Mouse (Mus musculus): ENCODE results near the gene Mier1.

Mier1 gene

GRCm38 (mm10) chr4:103114184-103115111 is at the start of gene Mier1, which contains the start of gene Wdr78:
Gene Mier1, plus strand, starts transcription at chr4:103114390.
Gene Wdr78, minus strand, starts transcription at chr4:103114555.
- peak; percentile 95 for DNase-seq (ENCODE audit: low spot score)

- DNase-seq (ENCODE audit: low spot score): no peak
Observed at GRCm38 (mm10) chr4:103064421-103064820, 49.8 kb upstream of the Mier1 start.

- DNase-seq (ENCODE audit: low spot score): no peak
Observed at GRCm38 (mm10) chr4:103064976-103065375, 49.2 kb upstream of the Mier1 start.

DNA sequence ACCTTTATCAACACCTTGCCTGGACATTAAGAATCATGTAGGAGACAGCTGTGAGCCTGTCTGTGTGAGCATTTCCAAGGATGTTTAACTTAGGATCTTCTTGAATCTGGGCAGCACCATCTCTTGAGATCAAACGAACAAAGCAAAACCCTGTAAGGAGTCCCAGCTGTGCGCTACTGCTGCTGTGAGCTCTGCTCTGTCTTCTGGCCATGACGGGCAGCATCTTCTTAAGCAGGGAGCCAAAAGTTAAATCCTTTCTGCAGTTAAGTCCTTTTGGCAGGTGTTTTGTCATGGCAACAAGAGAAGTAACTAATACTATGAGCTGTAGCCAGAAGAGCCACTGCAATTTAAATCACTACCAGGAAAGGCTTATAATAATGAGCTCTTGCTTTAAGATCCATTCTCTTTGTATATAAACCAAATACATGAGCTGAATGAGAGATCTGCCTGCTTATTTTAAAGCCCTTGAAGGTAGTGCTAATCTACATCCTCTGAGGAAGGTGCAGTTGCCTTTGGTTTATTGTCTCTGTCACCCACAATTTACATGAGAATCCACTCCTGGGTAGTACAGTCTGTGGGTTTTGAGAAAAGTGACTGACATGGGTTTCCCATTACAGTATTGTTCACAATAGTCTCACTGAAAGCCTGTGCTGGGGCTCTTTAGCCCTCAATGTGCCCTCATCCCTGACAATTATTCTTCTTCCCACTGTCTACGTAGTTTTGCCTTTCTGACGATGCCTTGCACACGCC is 46.1 kb upstream of the Mier1 start:
- no peak for DNase-seq (ENCODE audit: low spot score)

GRCm38 (mm10) chr4:103070631-103071030 is 43.6 kb upstream of the Mier1 start:
- no peak for DNase-seq (ENCODE audit: low spot score)

DNA sequence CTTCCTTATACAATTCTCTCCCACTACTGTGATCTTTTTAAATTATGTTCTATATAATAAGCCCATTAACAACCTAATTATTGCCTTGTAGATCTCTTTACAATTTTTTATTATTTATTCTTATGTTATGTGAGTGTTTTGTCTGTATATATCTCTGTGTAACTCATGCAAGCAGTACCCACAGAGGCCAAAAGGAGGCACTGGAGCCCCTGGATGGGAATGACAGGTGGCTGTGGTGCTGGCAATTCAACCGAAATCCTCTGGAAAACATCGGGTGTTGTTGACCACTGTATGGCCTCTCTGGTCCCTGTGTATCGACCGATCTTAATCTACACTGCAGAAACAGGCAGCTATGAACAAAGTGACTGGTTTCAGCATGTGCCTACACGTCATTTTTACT is 29.0 kb upstream of the Mier1 start:
- no peak for DNase-seq (ENCODE audit: low spot score)

DNA sequence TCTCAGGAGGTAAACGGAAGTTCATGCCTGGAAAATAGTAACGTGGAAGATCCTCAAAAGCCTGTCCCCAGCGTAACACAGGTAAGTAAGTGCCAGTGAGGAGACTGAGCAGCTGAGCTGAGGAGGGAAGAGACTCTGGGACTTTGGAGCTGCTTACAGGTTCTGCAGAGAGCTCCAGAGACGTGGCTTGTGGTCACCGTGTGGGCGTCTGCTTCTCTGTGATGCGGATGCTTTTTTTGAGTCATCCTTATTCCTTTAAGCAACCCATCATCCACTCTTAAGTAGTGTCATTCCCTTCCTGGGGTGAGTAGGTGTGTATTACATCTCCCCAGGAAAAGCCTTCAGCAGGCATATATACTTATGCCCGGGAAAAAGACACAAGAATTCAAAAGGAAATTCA is 18.3 kb upstream of the Mier1 start:
- DNase-seq (ENCODE audit: low spot score): no peak

GRCm38 (mm10) chr4:103098532-103098931 is 15.7 kb upstream of the Mier1 start:
- no peak for DNase-seq (ENCODE audit: low spot score)

- DNase-seq (ENCODE audit: low spot score): no peak
Observed at GRCm38 (mm10) chr4:103112651-103113050, 1.5 kb upstream of the Mier1 start.

DNA sequence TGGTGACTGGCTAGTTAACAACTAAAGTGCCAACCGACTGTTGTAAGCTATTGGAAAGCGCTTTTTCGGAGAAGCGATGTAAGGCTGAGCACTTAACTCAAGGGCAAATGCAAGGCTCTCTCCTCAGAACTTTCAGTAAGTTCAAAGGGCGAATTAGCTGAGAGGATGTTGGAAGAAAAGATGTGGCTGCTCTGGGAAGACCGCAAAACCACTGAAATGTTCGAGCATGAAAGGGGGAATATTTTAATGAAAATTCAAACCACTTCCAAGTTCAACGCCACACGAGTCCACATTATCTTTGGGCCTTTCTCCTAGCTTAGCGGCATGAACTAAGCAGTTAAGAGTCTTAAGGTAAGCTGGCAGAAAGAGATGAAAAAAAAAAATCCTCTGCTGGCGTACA is 788 bp upstream of the Mier1 start:
- no peak for DNase-seq (ENCODE audit: low spot score)

DNA sequence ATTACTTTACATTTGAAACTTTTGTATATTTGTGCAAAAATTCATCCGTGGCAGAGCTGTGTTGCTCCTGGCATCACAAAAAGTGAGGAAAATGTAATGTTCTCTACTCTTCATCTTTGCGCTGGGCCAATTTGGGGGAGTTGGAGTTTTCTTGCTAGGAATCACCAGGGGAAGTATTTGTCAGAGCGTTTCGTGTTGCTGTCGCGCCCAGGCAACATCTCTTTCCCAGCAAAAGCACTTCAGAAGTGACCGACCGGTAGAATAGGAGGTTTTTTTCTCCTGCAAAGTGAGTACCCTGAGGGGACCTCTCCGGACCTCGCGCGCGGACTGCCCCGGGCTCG is 4.7 kb downstream of the Mier1 start:
- DNase-seq (ENCODE audit: low spot score): no peak

GRCm38 (mm10) chr4:103119229-103120027 is 5.2 kb downstream of the Mier1 start:
- peak; percentile 88 for DNase-seq (ENCODE audit: low spot score)

DNA sequence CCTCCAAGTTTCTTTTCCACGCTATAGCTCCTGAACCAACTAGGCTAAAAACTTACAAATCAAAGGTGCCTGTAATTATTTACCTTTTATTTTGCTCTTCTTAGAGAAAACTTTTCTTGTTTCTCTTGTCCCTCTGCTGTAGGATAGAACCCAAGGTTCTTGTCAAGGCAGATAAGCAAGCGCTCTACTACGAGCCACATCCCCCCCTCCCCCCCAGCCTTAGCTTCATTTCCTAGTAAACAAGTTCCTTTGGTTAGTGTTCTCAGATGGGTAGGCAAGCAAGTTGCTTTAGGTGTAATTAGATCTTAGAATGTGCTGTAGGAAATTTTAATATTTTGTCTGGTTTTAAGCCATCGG is 5.8 kb downstream of the Mier1 start:
- DNase-seq (ENCODE audit: low spot score): no peak

DNA sequence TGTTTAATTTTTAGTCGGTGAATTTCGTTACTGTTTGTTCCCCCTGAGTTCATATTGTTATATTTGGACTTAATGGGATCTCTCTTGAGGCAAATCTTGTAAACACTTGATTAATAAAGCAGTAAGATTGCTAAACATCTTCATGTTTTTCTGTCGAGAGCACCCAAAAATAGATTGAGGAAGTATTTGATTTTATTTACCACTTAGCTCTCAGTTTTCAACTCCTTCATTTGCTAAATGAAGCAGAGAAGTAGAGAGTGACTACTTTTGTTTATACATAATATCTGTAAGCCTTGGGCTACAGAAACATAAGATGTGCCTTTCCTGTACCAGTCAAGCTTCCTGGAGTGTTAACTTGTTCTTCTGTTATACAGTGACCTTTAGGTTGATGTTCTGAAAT is 6.2 kb downstream of the Mier1 start:
- no peak for DNase-seq (ENCODE audit: low spot score)

- DNase-seq (ENCODE audit: low spot score): no peak
Observed at GRCm38 (mm10) chr4:103120874-103121389, 6.7 kb downstream of the Mier1 start.

DNA sequence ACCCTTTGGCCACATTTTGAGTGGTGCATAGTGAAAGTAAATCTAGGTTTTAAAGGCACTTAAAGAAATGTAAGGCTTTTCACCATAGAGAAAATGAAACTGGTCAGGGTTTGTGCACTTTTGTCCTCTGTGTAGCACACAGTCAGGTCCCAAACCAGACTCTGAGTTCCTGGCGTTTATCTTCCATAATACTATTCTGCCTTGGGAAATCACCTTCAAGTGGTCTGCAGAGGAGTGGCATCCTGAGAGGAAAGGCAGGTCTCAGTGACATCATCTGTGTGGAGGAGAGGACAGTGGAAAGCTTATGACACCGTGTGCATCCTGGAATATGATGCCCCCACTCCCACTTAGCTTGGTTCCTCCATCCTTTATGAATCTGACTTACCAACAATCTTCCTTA is 8.9 kb downstream of the Mier1 start:
- DNase-seq (ENCODE audit: low spot score): no peak

- DNase-seq (ENCODE audit: low spot score): no peak
Observed at GRCm38 (mm10) chr4:103123606-103124005, 9.4 kb downstream of the Mier1 start.

DNA sequence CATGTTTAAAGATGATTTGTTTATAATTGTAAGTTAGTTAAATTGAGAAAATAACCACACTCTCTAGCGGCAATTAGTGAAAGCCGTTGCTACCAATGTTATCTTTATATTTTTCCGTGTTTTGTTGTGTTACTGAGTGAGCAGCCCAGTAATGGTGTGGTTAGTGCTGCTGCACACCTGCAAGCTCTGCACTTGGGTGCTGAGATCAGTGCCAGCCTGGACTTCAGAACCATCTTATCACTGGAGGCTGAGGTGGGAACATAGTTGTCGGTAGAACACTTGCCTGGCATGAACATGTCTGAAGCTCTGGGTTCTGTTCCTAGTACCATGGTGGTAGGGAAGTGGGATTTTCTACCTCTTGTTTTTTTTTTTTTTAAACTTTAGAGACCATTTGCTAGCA is 12.3 kb downstream of the Mier1 start:
- no peak for DNase-seq (ENCODE audit: low spot score)

- DNase-seq (ENCODE audit: low spot score): no peak
Observed at GRCm38 (mm10) chr4:103136946-103137345, 22.8 kb downstream of the Mier1 start.

DNA sequence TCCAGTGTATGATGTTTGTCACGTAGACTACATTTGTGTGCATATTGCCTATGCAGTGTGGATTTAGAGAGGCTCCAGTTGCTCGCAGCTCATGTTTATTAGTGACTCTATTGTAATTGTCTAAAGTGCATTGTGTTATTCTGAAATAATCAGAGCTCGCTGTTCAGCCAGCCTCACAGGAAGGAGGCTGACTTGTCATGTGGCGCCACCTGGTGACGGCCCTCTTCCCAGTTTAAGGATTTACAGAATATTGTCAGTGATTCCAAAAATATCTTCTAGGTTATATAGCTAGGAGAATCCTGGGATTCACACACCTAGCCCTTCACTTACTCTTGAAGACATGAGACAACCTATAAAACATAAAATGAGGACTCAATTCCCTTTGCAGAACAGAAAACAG is 32.1 kb downstream of the Mier1 start:
- DNase-seq (ENCODE audit: low spot score): peak; percentile 70

GRCm38 (mm10) chr4:103151946-103152345 is 37.8 kb downstream of the Mier1 start:
- DNase-seq (ENCODE audit: low spot score): no peak

DNA sequence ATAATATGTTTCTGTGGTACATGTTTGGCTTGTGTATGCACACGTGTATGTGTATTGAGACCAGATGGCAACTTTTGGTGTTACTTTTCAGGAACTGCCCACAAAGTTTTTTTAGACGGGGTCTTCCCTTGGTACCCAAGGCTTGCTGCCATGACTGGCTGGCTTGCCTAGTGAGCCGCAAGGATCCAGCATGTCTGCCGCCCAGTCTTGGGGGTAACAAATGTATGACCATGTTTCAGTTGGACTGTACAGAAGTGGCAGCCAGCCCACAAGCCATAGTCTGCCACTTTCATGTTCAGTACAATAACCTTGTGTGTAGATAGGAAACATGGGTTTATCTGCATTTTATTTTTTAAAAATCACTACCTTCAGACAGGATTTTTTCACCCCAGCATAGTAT is 44.6 kb downstream of the Mier1 start:
- no peak for DNase-seq (ENCODE audit: low spot score)
